Mouse (Mus musculus) lung, embryonic 16.5 days (tissue): ENCODE data around the gene Mak. TPM values are rescaled to one million over a fixed set of nuclear protein-coding genes. Genes with fewer than 3 reads are reported as not detected.
A peak's percentile ranks its signal among the peaks of the same experiment; 100 is the strongest.
"Not testable (repeated sequence)": the region's sequence is repeated elsewhere in the genome, so short reads cannot be mapped to it uniquely, and the experiment has no call there.

Experiments
- ATAC-seq: fragments of 200-750 bp; cut with Nextera tagmentation; 2 replicates; pipeline ENCODE4 v1.8.0; 2017; ENCODE audit warnings: low read depth, mild to moderate bottlenecking, moderate library complexity
- H3K27ac ChIP-seq: fragments of 300-500 bp; sonication (generic); 2 replicates; pipeline ENCODE4 v1.5.1; 2014; ENCODE audit warnings: mild to moderate bottlenecking, control low read depth, low read length
- H3K27me3 ChIP-seq: fragments of 300-500 bp; sonication (generic); 2 replicates; pipeline ENCODE4 v1.6.1; 2014; ENCODE audit warnings: low read depth, low read length, mixed read lengths; ENCODE audit not compliant: control insufficient read depth, insufficient read depth
- H3K36me3 ChIP-seq: fragments of 300-500 bp; sonication (generic); 2 replicates; pipeline ENCODE4 v1.6.1; 2014; ENCODE audit warnings: low read length; ENCODE audit not compliant: control insufficient read depth, insufficient read depth
- H3K4me1 ChIP-seq: fragments of 300-500 bp; sonication (generic); replicated peaks from 2 replicates; pipeline ENCODE4 v1.6.1; 2014; ENCODE audit warnings: low read length, mixed read lengths; ENCODE audit not compliant: control insufficient read depth, insufficient read depth
- H3K4me2 ChIP-seq: fragments of 300-500 bp; sonication (generic); 2 replicates; pipeline ENCODE4 v1.6.1; 2014; ENCODE audit warnings: low read depth, low read length, control low read depth
- H3K4me3 ChIP-seq: fragments of 300-500 bp; sonication (generic); 2 replicates; pipeline ENCODE4 v1.5.1; 2014; ENCODE audit warnings: mild to moderate bottlenecking, low read length, control low read depth
- H3K9ac ChIP-seq: fragments of 300-500 bp; sonication (generic); 2 replicates; pipeline ENCODE4 v1.6.1; 2014; ENCODE audit warnings: low read length, control low read depth
- H3K9me3 ChIP-seq: fragments of 300-500 bp; sonication (generic); 2 replicates; pipeline ENCODE4 v1.6.1; 2016; ENCODE audit warnings: low read length; ENCODE audit not compliant: control insufficient read depth
- WGBS: fragments of 180-500 bp; shearing (Covaris S2); extraction: QIAGEN DNeasy Blood & Tissue Kit; methylation state at CpG from one replicate; pipeline ENCODE4 v1.1.7; 2014; 5-methylcytosine and 5-hydroxymethylcytosine counted together
- polyA plus RNA-seq: library from polyadenylated mRNA; unstranded; fragments of >200 nt; fragmentation: Nextera tagmentation; extraction: Ambion mirVana; gene quantifications from 2 replicates; pipeline ENCODE4 v1.2.1, GENCODE M21; 2015

Mak gene
- polyA plus RNA-seq, 1 experiment from 2014 or later: 2.5 TPM

- H3K36me3 ChIP-seq: peaks cover 21% of the 10 kb centered on the region
- no peaks in the 10 kb centered on the region for H3K9me3 ChIP-seq
- H3K4me2 ChIP-seq: peak within 1 kb of the TSS; percentile 75
- WGBS: under 1% methylated on average over 43 of the region's 43 CpGs
- peak within 1 kb of the TSS; percentile 79 for H3K9ac ChIP-seq
- H3K4me3 ChIP-seq: peak within 1 kb of the TSS; percentile 75
- ATAC-seq: peak; percentile 100
- peak within 1 kb of the TSS; percentile 88 for H3K27ac ChIP-seq
- peaks cover 11% of the 10 kb centered on the region for H3K4me1 ChIP-seq
- H3K27me3 ChIP-seq: no peaks in the 10 kb centered on the region
These were observed 63.5 kb downstream of the Mak start, which contains the start of gene Tmem14c for GRCm38 (mm10) chr13:41015829-41016634. Tmem14c (plus strand) TSS chr13:41016292.

GRCm38 (mm10) chr13:41008946-41009345, 70.6 kb downstream of the Mak start:
- H3K4me1 ChIP-seq: no peaks in the 10 kb centered on the region
- no peak overlapping the region for H3K4me2 ChIP-seq
- no peak overlapping the region for H3K27ac ChIP-seq
- H3K4me3 ChIP-seq: no peak overlapping the region
- ATAC-seq: no peak
- peaks cover 59% of the 10 kb centered on the region for H3K36me3 ChIP-seq
- no peaks in the 10 kb centered on the region for H3K9me3 ChIP-seq
- WGBS: 77% methylated on average over 8 of the region's 8 CpGs
- H3K9ac ChIP-seq: no peak overlapping the region
- no peaks in the 10 kb centered on the region for H3K27me3 ChIP-seq

GRCm38 (mm10) chr13:41008271-41008670, 71.2 kb downstream of the Mak start:
- Histone ChIP-seq H3K4me3 (no peak overlapping the region), H3K9me3 (no peaks in the 10 kb centered on the region), H3K9ac (no peak overlapping the region), H3K4me1 (no peaks in the 10 kb centered on the region), H3K27ac (no peak overlapping the region), H3K27me3 (no peaks in the 10 kb centered on the region), H3K4me2 (no peak overlapping the region), H3K36me3 (peaks cover 59% of the 10 kb centered on the region)
- no peak for ATAC-seq
- WGBS: 94% methylated on average over 10 of the region's 10 CpGs

- Histone ChIP-seq H3K4me1 (peaks cover 7% of the 10 kb centered on the region), H3K4me3 (no peak overlapping the region), H3K27me3 (no peaks in the 10 kb centered on the region), H3K9ac (no peak overlapping the region), H3K4me2 (no peak overlapping the region), H3K9me3 (no peaks in the 10 kb centered on the region), H3K27ac (no peak overlapping the region), H3K36me3 (peaks cover 44% of the 10 kb centered on the region)
- ATAC-seq: no peak
- 93% methylated on average over 4 of the region's 4 CpGs for WGBS
These were observed 73.3 kb downstream of the Mak start for GRCm38 (mm10) chr13:41006244-41006643.

GRCm38 (mm10) chr13:41002001-41002400, 77.5 kb downstream of the Mak start:
- Histone ChIP-seq H3K9ac (0 out of 2 replicates have a peak overlapping the region, but pooled peaks have one; percentile 19), H3K4me2 (peak overlapping the region; percentile 49), H3K27me3 (no peaks in the 10 kb centered on the region), H3K4me1 (peaks cover 7% of the 10 kb centered on the region), H3K36me3 (peaks cover 12% of the 10 kb centered on the region), H3K4me3 (peak overlapping the region; percentile 12), H3K27ac (no peak overlapping the region), H3K9me3 (no peaks in the 10 kb centered on the region)
- no peak for ATAC-seq
- 77% methylated on average over 5 of the region's 5 CpGs for whole genome bisulfite sequencing

- H3K9ac ChIP-seq: peak within 1 kb of the TSS; percentile 85
- no peaks in the 10 kb centered on the region for H3K27me3 ChIP-seq
- H3K9me3 ChIP-seq: no peaks in the 10 kb centered on the region
- H3K4me1 ChIP-seq: peaks cover 7% of the 10 kb centered on the region
- peaks cover 9% of the 10 kb centered on the region for H3K36me3 ChIP-seq
- ATAC-seq: peak; percentile 97
- peak within 1 kb of the TSS; percentile 86 for H3K4me3 ChIP-seq
- H3K27ac ChIP-seq: peak within 1 kb of the TSS; percentile 100
- peak within 1 kb of the TSS; percentile 87 for H3K4me2 ChIP-seq
- under 1% methylated on average over 58 of the region's 58 CpGs for WGBS
These were observed 78.4 kb downstream of the Mak start, which contains the start of gene Pak1ip1 for GRCm38 (mm10) chr13:41000926-41001639. Pak1ip1 (plus strand) TSS chr13:41001023.

GRCm38 (mm10) chr13:41000140-41000925, 79.2 kb downstream of the Mak start:
- Histone ChIP-seq H3K4me1 (peaks cover 7% of the 10 kb centered on the region), H3K9ac (peak overlapping the region; percentile 85), H3K4me2 (peak overlapping the region; percentile 87), H3K4me3 (peak overlapping the region; percentile 86), H3K27ac (peak overlapping the region; percentile 100), H3K36me3 (peaks cover 5% of the 10 kb centered on the region), H3K27me3 (no peaks in the 10 kb centered on the region), H3K9me3 (no peaks in the 10 kb centered on the region)
- whole genome bisulfite sequencing: under 1% methylated on average over 25 of the region's 25 CpGs
- peak; percentile 64 for ATAC-seq

GRCm38 (mm10) chr13:40998537-40998936, 81.0 kb downstream of the Mak start:
- H3K27me3 ChIP-seq, H3K9me3 ChIP-seq, ATAC-seq, H3K4me3 ChIP-seq, H3K4me2 ChIP-seq, H3K27ac ChIP-seq, H3K9ac ChIP-seq, H3K36me3 ChIP-seq: not testable (repeated sequence)
- H3K4me1 ChIP-seq: peaks cover 13% of the 10 kb centered on the region
- WGBS: 80% methylated on average over 4 of the region's 5 CpGs
